Comparison of ENCODE assay signal across 13 mouse cellular contexts in genomic region chr7:118259676-118260305, GRCm38 (mm10). TPM values are rescaled to one million over a fixed set of nuclear protein-coding genes. Genes with fewer than 3 reads are reported as not detected.
DNase-seq lines count a peak whose midpoint lies in the region; TF ChIP-seq lines count a peak whose summit lies in the region.
"Had no signal": no experiment of that assay in that cellular context is flagged by ENCODE, and none has a peak within 500 bp of the region (broad histone marks: within the 10 kb centered on the region; RNA-seq: fewer than 3 reads in every experiment).

No protein-coding gene starts in this region.

- TF ChIP-seq CTCF in heart, adult 2 months (IDR thresholded peaks at IDR 0.05): no peak

- H3K27ac ChIP-seq in embryonic facial prominence, embryonic 10.5 days (replicated peaks): no peak overlapping the region
- no peak overlapping the region for H3K27ac ChIP-seq in heart, adult 2 months
- H3K27ac ChIP-seq: liver, embryonic 15.5 days; macrophage had no signal

- no peaks in the 10 kb centered on the region for H3K36me3 ChIP-seq in embryonic facial prominence, embryonic 10.5 days (replicated peaks)
- no peaks in the 10 kb centered on the region for H3K36me3 ChIP-seq in heart, adult 2 months (ENCODE audit: control insufficient read depth, insufficient read depth, low read length)
- H3K36me3 ChIP-seq: liver, embryonic 15.5 days had no signal

- no peak for TF ChIP-seq EP300 in heart, adult 2 months (IDR thresholded peaks at IDR 0.05; ENCODE audit: insufficient read depth, low read depth, low read length)

- H3K27me3 ChIP-seq in embryonic facial prominence, embryonic 10.5 days (replicated peaks; ENCODE audit: low read depth, poor library complexity, severe bottlenecking): no peaks in the 10 kb centered on the region
- H3K27me3 ChIP-seq in heart, adult 2 months (ENCODE audit: control insufficient read depth, insufficient read depth, low read length): no peaks in the 10 kb centered on the region
- H3K27me3 ChIP-seq: CH12.LX; liver, embryonic 15.5 days had no signal

- no peaks in the 10 kb centered on the region for H3K79me2 ChIP-seq in heart, adult 2 months (replicated peaks; ENCODE audit: control insufficient read depth, insufficient read depth, low read length)

- H3K9me3 ChIP-seq in embryonic facial prominence, embryonic 10.5 days: no peaks in the 10 kb centered on the region
- H3K9me3 ChIP-seq: liver, embryonic 15.5 days had no signal

- no peak for TF ChIP-seq POLR2A in heart, adult 2 months (IDR thresholded peaks at IDR 0.05; ENCODE audit: insufficient read depth, low read depth, low read length)

- H3K9ac ChIP-seq in heart, adult 2 months (ENCODE audit: low read depth, low read length): no peak overlapping the region
- H3K9ac ChIP-seq: liver, embryonic 15.5 days had no signal

- no peak overlapping the region for H3K4me3 ChIP-seq in embryonic facial prominence, embryonic 10.5 days
- H3K4me3 ChIP-seq in heart, adult 2 months: no peak overlapping the region
- H3K4me3 ChIP-seq: liver, embryonic 15.5 days had no signal

- intact Hi-C loops in heart, adult 2 months (cut with DNase I): no loop called here

- H3K4me1 ChIP-seq in embryonic facial prominence, embryonic 10.5 days: 0 out of 2 replicates have a peak, but pooled peaks cover 3% of the 10 kb centered on the region
- H3K4me1 ChIP-seq in heart, adult 2 months (ENCODE audit: control insufficient read depth, insufficient read depth, low read length): no peaks in the 10 kb centered on the region
- H3K4me1 ChIP-seq: liver, embryonic 15.5 days had no signal

- 85% methylated on average over 7 of the region's 7 CpGs for WGBS in embryonic facial prominence, embryonic 10.5 days
- 88% methylated on average over 7 of the region's 7 CpGs for WGBS in heart, adult 2 months

- DNase-seq in CD4-positive helper T cell, adult 2 months (ENCODE audit: low read depth, low spot score): peak; percentile 48
- peak; percentile 98 for DNase-seq in brain, adult 2 months (ENCODE audit: low read depth, low spot score)
- DNase-seq in cerebellum, postnatal 36 days: peak; percentile 59 to 78
- DNase-seq in thymus, adult 18-20 months: peak; percentile 46 to 66
- DNase-seq in urinary bladder, postnatal 4 days (ENCODE audit: low spot score in 2 of 2): no peak
- DNase-seq in embryonic facial prominence, embryonic 10.5 days (ENCODE audit: low spot score): no peak
- DNase-seq in heart, adult 2 months: no peak
- DNase-seq: kidney, adult 18-20 months; left cerebral cortex, postnatal 4 days; right cerebral cortex, postnatal 25 days had no signal

RNA-seq across cellular contexts. Expression of gene Smg1, which starts 16.3 kb away (rescaled TPM):
- 19.3 and 21.8 TPM in 2 replicates for polyA plus RNA-seq in embryonic facial prominence, embryonic 10.5 days (2016; fragmentation: Nextera tagmentation; extraction: Ambion mirVana)
- 10 to 100 TPM; 31.3 to 32.4 TPM for total RNA-seq in heart, adult 2 months (2021)
- polyA plus RNA-seq in heart, adult 2 months (2012; rRNA removed): 12.6 and 23.1 TPM in 2 replicates

Comparison
In these comparisons a context has a peak if more than half of its experiments do, and no peak if none do; other contexts are left out.
1. DNase-seq: peak in CD4-positive helper T cell, adult 2 months (single experiment), brain, adult 2 months (single experiment), cerebellum, postnatal 36 days (2 of 2) and thymus, adult 18-20 months (2 of 2); none in urinary bladder, postnatal 4 days (0 of 2), embryonic facial prominence, embryonic 10.5 days (single experiment) and heart, adult 2 months (0 of 2).